Mouse (Mus musculus) lung, postnatal 0 days (tissue): ENCODE results near the gene Gm26558. TPM values are rescaled to one million over a fixed set of nuclear protein-coding genes. Genes with fewer than 3 reads are reported as not detected.

ENCODE experiments used
- ATAC-seq: fragments of 200-750 bp; cut with Nextera tagmentation; 2 replicates; pipeline ENCODE4 v1.8.0; 2017; ENCODE audit warnings: moderate library complexity
- DNase-seq: peaks from one replicate; pipeline ENCODE4 v3.0.0-alpha.2; 2016; ENCODE audit warnings: low spot score
- H3K27ac ChIP-seq: fragments of 300-500 bp; sonication (generic); 2 replicates; pipeline ENCODE4 v1.5.1; 2014; ENCODE audit warnings: antibody characterized with exemption, mild to moderate bottlenecking, low read length, mixed read lengths
- H3K27me3 ChIP-seq: fragments of 300-500 bp; sonication (generic); replicated peaks from 2 replicates; pipeline ENCODE4 v1.6.1; 2014; ENCODE audit warnings: low read length, mixed read lengths; ENCODE audit not compliant: insufficient read depth
- H3K36me3 ChIP-seq: fragments of 300-500 bp; sonication (generic); 2 replicates; pipeline ENCODE4 v1.6.1; 2014; ENCODE audit warnings: low read length, mixed read lengths; ENCODE audit not compliant: insufficient read depth
- H3K4me1 ChIP-seq: fragments of 300-500 bp; sonication (generic); 2 replicates; pipeline ENCODE4 v1.6.1; 2014; ENCODE audit warnings: antibody characterized with exemption, low read depth, low read length, mixed read lengths; ENCODE audit not compliant: insufficient read depth
- H3K4me2 ChIP-seq: fragments of 300-500 bp; sonication (generic); replicated peaks from 2 replicates; pipeline ENCODE4 v1.6.1; 2014; ENCODE audit warnings: low read depth, mild to moderate bottlenecking, low read length, moderate library complexity, mixed read lengths
- H3K4me3 ChIP-seq: fragments of 300-500 bp; sonication (generic); 2 replicates; pipeline ENCODE4 v1.5.1; 2014; ENCODE audit warnings: low read depth, low read length
- H3K9ac ChIP-seq: fragments of 300-500 bp; sonication (generic); replicated peaks from 2 replicates; pipeline ENCODE4 v1.6.1; 2014; ENCODE audit warnings: low read depth, mild to moderate bottlenecking
- H3K9me3 ChIP-seq: fragments of 300-500 bp; sonication (generic); 2 replicates; pipeline ENCODE4 v1.6.1; 2016; ENCODE audit warnings: low read length, mixed read lengths
- CTCF ChIP-seq: IDR thresholded peaks from 2 replicates; pipeline ENCODE4 v1.5.1; 2016; ENCODE audit warnings: antibody characterized with exemption, mild to moderate bottlenecking
- EP300 ChIP-seq: IDR thresholded peaks from 2 replicates; pipeline ENCODE4 v1.6.1; 2016; ENCODE audit warnings: antibody characterized with exemption, mild to moderate bottlenecking, control low read depth
- WGBS: fragments of 180-500 bp; shearing (Covaris S2); extraction: QIAGEN DNeasy Blood & Tissue Kit; methylation state at CpG from one replicate; pipeline ENCODE4 v1.1.7; 2014; 5-methylcytosine and 5-hydroxymethylcytosine counted together
- polyA plus RNA-seq: library from polyadenylated mRNA; unstranded; fragments of >200 nt; fragmentation: Nextera tagmentation; extraction: Ambion mirVana; gene quantifications from 2 replicates; pipeline ENCODE4 v1.2.1, GENCODE M21; 2015

Gene Gm26558
- polyA plus RNA-seq, 1 experiment from 2014 or later, result 2.8 TPM

DNA sequence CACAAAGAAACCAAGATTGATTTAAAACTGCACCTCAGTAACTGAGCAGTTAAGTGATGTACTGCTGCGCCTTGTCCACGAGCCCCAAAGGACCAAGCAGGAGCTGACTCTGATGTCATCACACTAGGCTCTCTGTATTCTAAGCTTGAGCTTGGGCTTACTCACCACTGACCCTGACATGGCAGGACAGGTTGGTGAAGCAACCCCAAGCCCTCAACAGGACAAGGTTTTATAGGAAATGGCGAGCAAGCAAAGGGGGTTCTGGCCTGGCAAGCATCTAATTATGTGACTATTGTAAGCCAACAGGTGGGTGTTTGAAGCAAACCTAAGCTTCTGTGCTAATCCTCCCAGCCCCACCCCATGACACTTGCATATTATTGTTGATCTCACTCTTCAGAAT lies 38.9 kb upstream of the Gm26558 start:
- 83% methylated on average over 3 of the region's 3 CpGs for WGBS
- TF ChIP-seq CTCF, result no peak
- TF ChIP-seq EP300, result no peak
- no peak for DNase-seq
- Histone ChIP-seq H3K9ac (no peak overlapping the region), H3K4me2 (no peak overlapping the region), H3K9me3 (no peaks in the 10 kb centered on the region), H3K4me1 (no peaks in the 10 kb centered on the region; the same call in 1 of the 2 replicates), H3K4me3 (no peak overlapping the region), H3K36me3 (no peaks in the 10 kb centered on the region), H3K27ac (no peak overlapping the region), H3K27me3 (no peaks in the 10 kb centered on the region)
- ATAC-seq, result no peak

DNA sequence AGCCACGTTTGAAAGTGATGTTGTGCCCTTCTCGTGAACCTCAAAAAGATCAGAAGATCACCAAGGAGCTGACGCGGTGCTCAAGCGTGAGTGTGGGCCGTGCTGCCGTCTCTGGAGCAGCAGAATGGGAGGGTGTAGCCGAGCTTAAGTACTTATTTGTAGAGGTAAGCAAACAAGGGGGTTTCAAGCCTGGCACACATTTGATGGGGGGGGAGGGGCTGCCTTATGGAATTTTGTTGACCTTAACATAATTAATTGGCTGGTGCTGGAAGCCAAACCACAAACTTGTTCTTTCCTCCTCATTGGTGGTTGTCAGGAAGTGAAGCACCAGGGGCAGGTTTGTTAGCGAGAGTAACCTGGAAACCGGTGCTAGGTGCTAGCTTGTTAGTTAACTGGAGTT lies 33.8 kb upstream of the Gm26558 start:
- DNase-seq (peak; percentile 65), ATAC-seq (peak; percentile 86)
- Histone ChIP-seq H3K36me3 (peaks cover 7% of the 10 kb centered on the region; the same call in 1 of the 2 replicates), H3K27me3 (no peaks in the 10 kb centered on the region), H3K4me1 (no peaks in the 10 kb centered on the region), H3K27ac (no peak overlapping the region), H3K4me3 (no peak overlapping the region), H3K9ac (no peak overlapping the region), H3K4me2 (no peak overlapping the region), H3K9me3 (no peaks in the 10 kb centered on the region)
- 56% methylated on average over 10 of the region's 10 CpGs for WGBS
- TF ChIP-seq CTCF (no peak), EP300 (no peak)

DNA sequence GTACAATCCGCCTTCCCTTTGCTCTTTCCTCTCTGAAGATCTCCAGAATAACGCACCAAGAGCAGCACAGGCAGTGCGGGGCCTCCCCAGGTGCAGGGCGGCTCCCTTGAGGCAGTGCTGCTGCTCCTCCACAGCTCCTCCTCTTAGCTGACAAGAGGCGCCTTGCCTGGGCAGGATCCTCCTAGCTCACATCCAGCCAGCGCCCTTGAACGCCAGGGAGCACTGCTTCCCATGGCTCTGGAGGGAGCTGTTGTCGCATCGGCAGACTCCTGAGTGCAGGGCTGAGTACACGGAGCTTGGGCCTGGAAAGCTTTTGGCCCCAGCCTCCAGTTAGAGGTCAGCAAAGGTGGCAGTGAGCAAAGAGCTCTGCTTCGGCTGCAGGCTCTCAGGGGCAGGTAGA lies 28.3 kb upstream of the Gm26558 start:
- ATAC-seq, result peak; percentile 40; the same call in 1 of the 2 replicates
- 71% methylated on average over 11 of the region's 11 CpGs for WGBS
- Histone ChIP-seq H3K4me3 (no peak overlapping the region), H3K27me3 (no peaks in the 10 kb centered on the region), H3K9me3 (no peaks in the 10 kb centered on the region), H3K9ac (no peak overlapping the region), H3K36me3 (peaks cover 53% of the 10 kb centered on the region), H3K4me2 (no peak overlapping the region), H3K4me1 (no peaks in the 10 kb centered on the region), H3K27ac (no peak overlapping the region)
- TF ChIP-seq CTCF (no peak), EP300 (no peak)
- no peak for DNase-seq

DNA sequence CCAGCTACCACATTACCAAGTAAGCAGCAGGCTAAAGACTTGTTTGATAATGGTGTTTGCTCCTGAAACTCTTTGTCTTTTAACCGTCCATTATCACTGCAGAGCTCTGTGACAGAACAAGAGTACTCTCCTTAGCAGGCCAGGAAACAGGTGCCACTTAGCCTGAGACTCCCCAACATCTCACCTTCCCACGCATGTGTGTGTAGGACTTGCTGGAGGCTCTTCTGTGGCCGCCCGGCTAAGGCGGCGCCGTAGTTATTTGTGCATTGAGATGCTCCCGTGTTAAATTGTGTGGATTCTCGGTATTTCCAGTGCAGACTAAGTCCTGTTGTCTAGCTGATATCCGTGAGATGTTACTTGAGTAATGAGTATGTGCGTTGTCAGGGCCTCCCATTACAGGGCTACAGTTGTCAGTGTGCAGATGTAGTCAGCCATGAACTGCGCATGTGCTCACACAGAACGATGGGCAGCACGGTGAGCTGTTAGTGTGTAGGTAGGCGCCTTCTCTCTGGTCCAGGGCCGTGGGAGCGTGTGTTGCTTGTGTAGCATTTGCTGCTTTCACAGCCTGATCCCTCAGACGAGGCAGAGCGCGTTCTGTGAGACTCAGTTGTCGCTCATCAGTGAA lies 26.7 kb upstream of the Gm26558 start:
- H3K4me3 ChIP-seq, result no peak overlapping the region
- TF ChIP-seq CTCF, result no peak
- no peak overlapping the region for H3K4me2 ChIP-seq
- H3K27me3 ChIP-seq, result no peaks in the 10 kb centered on the region
- WGBS, result 94% methylated on average over 21 of the region's 21 CpGs
- no peaks in the 10 kb centered on the region for H3K9me3 ChIP-seq
- ATAC-seq (no peak), DNase-seq (no peak)
- H3K36me3 ChIP-seq, result peaks cover 63% of the 10 kb centered on the region
- no peak overlapping the region for H3K27ac ChIP-seq
- H3K9ac ChIP-seq, result no peak overlapping the region
- H3K4me1 ChIP-seq, result no peaks in the 10 kb centered on the region

DNA sequence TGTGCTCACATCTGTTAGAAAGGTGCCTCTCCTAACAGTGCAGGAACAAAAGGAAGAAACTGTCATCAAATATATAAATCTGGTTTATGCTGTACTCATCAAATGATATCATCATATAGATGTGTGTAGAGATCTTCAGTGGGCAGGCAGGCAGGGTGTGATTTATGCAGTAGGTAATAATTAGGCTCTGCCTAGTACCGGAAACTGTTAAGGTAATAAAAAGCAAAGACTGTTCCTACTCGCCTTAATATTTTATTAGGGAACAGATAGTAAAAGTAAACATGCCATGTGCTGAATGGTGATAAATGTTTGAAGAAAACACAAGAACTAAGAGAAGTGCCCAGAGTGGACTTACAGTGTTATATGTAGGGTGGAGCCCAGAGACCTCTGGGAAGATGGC lies 20.4 kb upstream of the Gm26558 start:
- Histone ChIP-seq H3K4me3 (no peak overlapping the region), H3K27me3 (no peaks in the 10 kb centered on the region), H3K9ac (no peak overlapping the region), H3K4me1 (no peaks in the 10 kb centered on the region), H3K36me3 (peaks cover 52% of the 10 kb centered on the region), H3K27ac (no peak overlapping the region), H3K9me3 (no peaks in the 10 kb centered on the region), H3K4me2 (no peak overlapping the region)
- WGBS, result 74% methylated on average over 2 of the region's 2 CpGs
- ATAC-seq, result no peak
- no peak for DNase-seq
- TF ChIP-seq EP300 (no peak), CTCF (no peak)

DNA sequence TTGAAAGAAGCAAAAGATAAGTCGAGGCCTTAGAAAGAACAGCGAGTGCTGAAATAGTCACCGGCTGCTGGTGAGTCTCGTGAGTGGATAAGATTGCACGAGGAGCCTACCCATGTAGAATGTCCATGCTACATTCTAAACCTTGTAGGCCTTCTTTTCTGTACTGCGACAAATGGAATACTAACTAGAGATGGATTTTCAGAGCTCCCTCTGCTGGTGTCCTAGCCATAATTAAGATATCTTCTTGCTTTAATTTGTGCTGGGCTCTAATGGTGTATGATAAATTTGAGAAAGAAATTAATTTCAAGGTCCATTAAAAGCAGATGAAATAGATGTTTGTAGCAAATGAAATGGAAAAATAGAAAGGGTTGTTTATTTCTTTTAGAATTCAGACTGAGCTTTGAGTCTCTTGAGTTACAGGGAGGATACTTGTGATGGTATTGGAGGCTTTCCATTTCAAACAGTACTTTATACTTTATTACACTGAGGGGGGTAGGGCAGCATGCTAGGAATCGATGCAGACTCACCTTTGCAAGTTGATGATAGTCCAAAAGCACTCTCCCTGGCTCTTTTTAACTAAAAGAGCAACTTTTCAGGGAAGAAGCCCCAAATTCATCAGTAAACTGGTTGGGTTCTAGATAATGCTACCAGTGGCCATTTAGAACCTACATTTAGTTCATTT lies 11.7 kb upstream of the Gm26558 start:
- no peak for TF ChIP-seq EP300
- TF ChIP-seq CTCF, result peak; percentile 58
- Histone ChIP-seq H3K4me2 (no peak overlapping the region), H3K4me1 (no peaks in the 10 kb centered on the region), H3K27me3 (no peaks in the 10 kb centered on the region), H3K4me3 (no peak overlapping the region), H3K9ac (no peak overlapping the region), H3K9me3 (no peaks in the 10 kb centered on the region), H3K36me3 (0 out of 2 replicates have a peak, but pooled peaks cover 4% of the 10 kb centered on the region), H3K27ac (no peak overlapping the region)
- ATAC-seq (no peak), DNase-seq (peak; percentile 38)
- WGBS, result 72% methylated on average over 7 of the region's 7 CpGs
